Mouse (Mus musculus): Measurements from ENCODE around the gene Epha4. TPM values are rescaled to one million over a fixed set of nuclear protein-coding genes. Genes with fewer than 3 reads are reported as not detected.
A peak's percentile ranks its signal among the peaks of the same experiment; 100 is the strongest.

The Epha4 gene
- polyA plus RNA-seq, 1 experiment from 2014 or later = 30.4 TPM

- Histone ChIP-seq H3K4me2 (ENCODE audit: low read length) (no peak overlapping the region; the same call in 1 of the 2 replicates), H3K9ac (ENCODE audit: low read depth, low read length) (no peak overlapping the region), H3K27ac (ENCODE audit: low read length) (no peak overlapping the region), H3K9me3 (replicated peaks; ENCODE audit: control insufficient read depth, low read length, poor library complexity, severe bottlenecking) (no peaks in the 10 kb centered on the region), H3K4me1 (ENCODE audit: control insufficient read depth, insufficient read depth, low read length) (peaks cover 39% of the 10 kb centered on the region), H3K27me3 (ENCODE audit: control insufficient read depth, insufficient read depth, low read depth, low read length) (no peaks in the 10 kb centered on the region), H3K36me3 (ENCODE audit: control insufficient read depth, insufficient read depth, low read length) (no peaks in the 10 kb centered on the region), H3K4me3 (ENCODE audit: low read depth, low read length) (no peak overlapping the region)
- ATAC-seq = no peak
- WGBS = 12% methylated on average over 7 of the region's 7 CpGs
Observed at GRCm38 (mm10) chr1:77495790-77496158, 19.1 kb downstream of the Epha4 start.

GRCm38 (mm10) chr1:77495030-77495789 is 19.7 kb downstream of the Epha4 start:
- Histone ChIP-seq H3K9me3 (replicated peaks; ENCODE audit: control insufficient read depth, low read length, poor library complexity, severe bottlenecking) (no peaks in the 10 kb centered on the region), H3K4me2 (ENCODE audit: low read length) (0 out of 2 replicates have a peak overlapping the region, but pooled peaks have one; percentile 1), H3K27ac (ENCODE audit: low read length) (no peak overlapping the region), H3K27me3 (ENCODE audit: control insufficient read depth, insufficient read depth, low read depth, low read length) (no peaks in the 10 kb centered on the region), H3K36me3 (ENCODE audit: control insufficient read depth, insufficient read depth, low read length) (no peaks in the 10 kb centered on the region), H3K9ac (ENCODE audit: low read depth, low read length) (no peak overlapping the region), H3K4me3 (ENCODE audit: low read depth, low read length) (no peak overlapping the region), H3K4me1 (ENCODE audit: control insufficient read depth, insufficient read depth, low read length) (peaks cover 37% of the 10 kb centered on the region)
- 19% methylated on average over 10 of the region's 10 CpGs for WGBS
- ATAC-seq = no peak

GRCm38 (mm10) chr1:77493841-77494635 is 20.9 kb downstream of the Epha4 start:
- Histone ChIP-seq H3K9ac (ENCODE audit: low read depth, low read length) (no peak overlapping the region), H3K27me3 (ENCODE audit: control insufficient read depth, insufficient read depth, low read depth, low read length) (no peaks in the 10 kb centered on the region), H3K4me3 (ENCODE audit: low read depth, low read length) (no peak overlapping the region), H3K4me1 (ENCODE audit: control insufficient read depth, insufficient read depth, low read length) (peaks cover 37% of the 10 kb centered on the region), H3K36me3 (ENCODE audit: control insufficient read depth, insufficient read depth, low read length) (no peaks in the 10 kb centered on the region), H3K9me3 (replicated peaks; ENCODE audit: control insufficient read depth, low read length, poor library complexity, severe bottlenecking) (no peaks in the 10 kb centered on the region), H3K27ac (ENCODE audit: low read length) (no peak overlapping the region), H3K4me2 (ENCODE audit: low read length) (no peak overlapping the region)
- 0 out of 2 replicates have a peak, but pooled peaks have one; percentile 46 for ATAC-seq
- WGBS = 11% methylated on average over 10 of the region's 10 CpGs

- Histone ChIP-seq H3K9me3 (replicated peaks; ENCODE audit: control insufficient read depth, low read length, poor library complexity, severe bottlenecking) (no peaks in the 10 kb centered on the region), H3K27me3 (ENCODE audit: control insufficient read depth, insufficient read depth, low read depth, low read length) (no peaks in the 10 kb centered on the region), H3K9ac (ENCODE audit: low read depth, low read length) (no peak overlapping the region), H3K4me3 (ENCODE audit: low read depth, low read length) (no peak overlapping the region), H3K4me1 (ENCODE audit: control insufficient read depth, insufficient read depth, low read length) (peaks cover 17% of the 10 kb centered on the region), H3K4me2 (ENCODE audit: low read length) (no peak overlapping the region), H3K36me3 (ENCODE audit: control insufficient read depth, insufficient read depth, low read length) (no peaks in the 10 kb centered on the region), H3K27ac (ENCODE audit: low read length) (no peak overlapping the region)
- no peak for ATAC-seq
- WGBS = 96% methylated on average over 6 of the region's 6 CpGs
Observed at GRCm38 (mm10) chr1:77490166-77490565, 24.7 kb downstream of the Epha4 start.

- Histone ChIP-seq H3K4me3 (ENCODE audit: low read depth, low read length) (no peak overlapping the region), H3K27ac (ENCODE audit: low read length) (no peak overlapping the region), H3K9ac (ENCODE audit: low read depth, low read length) (no peak overlapping the region), H3K4me2 (ENCODE audit: low read length) (no peak overlapping the region), H3K4me1 (ENCODE audit: control insufficient read depth, insufficient read depth, low read length) (peaks cover 12% of the 10 kb centered on the region), H3K9me3 (replicated peaks; ENCODE audit: control insufficient read depth, low read length, poor library complexity, severe bottlenecking) (no peaks in the 10 kb centered on the region), H3K27me3 (ENCODE audit: control insufficient read depth, insufficient read depth, low read depth, low read length) (no peaks in the 10 kb centered on the region), H3K36me3 (ENCODE audit: control insufficient read depth, insufficient read depth, low read length) (no peaks in the 10 kb centered on the region)
- ATAC-seq = no peak
- WGBS = 92% methylated on average over 7 of the region's 7 CpGs
Observed at GRCm38 (mm10) chr1:77489387-77489786, 25.5 kb downstream of the Epha4 start.

GRCm38 (mm10) chr1:77487856-77488462 is 26.9 kb downstream of the Epha4 start:
- Histone ChIP-seq H3K27me3 (ENCODE audit: control insufficient read depth, insufficient read depth, low read depth, low read length) (no peaks in the 10 kb centered on the region), H3K4me1 (ENCODE audit: control insufficient read depth, insufficient read depth, low read length) (no peaks in the 10 kb centered on the region), H3K27ac (ENCODE audit: low read length) (no peak overlapping the region), H3K9me3 (replicated peaks; ENCODE audit: control insufficient read depth, low read length, poor library complexity, severe bottlenecking) (no peaks in the 10 kb centered on the region), H3K4me3 (ENCODE audit: low read depth, low read length) (no peak overlapping the region), H3K4me2 (ENCODE audit: low read length) (no peak overlapping the region), H3K36me3 (ENCODE audit: control insufficient read depth, insufficient read depth, low read length) (no peaks in the 10 kb centered on the region), H3K9ac (ENCODE audit: low read depth, low read length) (no peak overlapping the region)
- ATAC-seq = no peak
- 71% methylated on average over 13 of the region's 13 CpGs for WGBS

GRCm38 (mm10) chr1:77484766-77485596 is 29.9 kb downstream of the Epha4 start:
- no peak for ATAC-seq
- Histone ChIP-seq H3K4me2 (ENCODE audit: low read length) (no peak overlapping the region), H3K27me3 (ENCODE audit: control insufficient read depth, insufficient read depth, low read depth, low read length) (no peaks in the 10 kb centered on the region), H3K9ac (ENCODE audit: low read depth, low read length) (no peak overlapping the region), H3K4me1 (ENCODE audit: control insufficient read depth, insufficient read depth, low read length) (no peaks in the 10 kb centered on the region), H3K4me3 (ENCODE audit: low read depth, low read length) (no peak overlapping the region), H3K36me3 (ENCODE audit: control insufficient read depth, insufficient read depth, low read length) (no peaks in the 10 kb centered on the region), H3K9me3 (replicated peaks; ENCODE audit: control insufficient read depth, low read length, poor library complexity, severe bottlenecking) (no peaks in the 10 kb centered on the region), H3K27ac (ENCODE audit: low read length) (no peak overlapping the region)
- WGBS = 89% methylated on average over 6 of the region's 6 CpGs

GRCm38 (mm10) chr1:77475808-77476413 is 39.0 kb downstream of the Epha4 start:
- Histone ChIP-seq H3K4me3 (ENCODE audit: low read depth, low read length) (no peak overlapping the region), H3K27me3 (ENCODE audit: control insufficient read depth, insufficient read depth, low read depth, low read length) (no peaks in the 10 kb centered on the region), H3K27ac (ENCODE audit: low read length) (no peak overlapping the region), H3K36me3 (ENCODE audit: control insufficient read depth, insufficient read depth, low read length) (no peaks in the 10 kb centered on the region), H3K4me1 (ENCODE audit: control insufficient read depth, insufficient read depth, low read length) (no peaks in the 10 kb centered on the region), H3K9ac (ENCODE audit: low read depth, low read length) (no peak overlapping the region), H3K9me3 (replicated peaks; ENCODE audit: control insufficient read depth, low read length, poor library complexity, severe bottlenecking) (no peaks in the 10 kb centered on the region), H3K4me2 (ENCODE audit: low read length) (no peak overlapping the region)
- ATAC-seq = no peak
- 78% methylated on average over 3 of the region's 3 CpGs for WGBS
